12 mouse cellular contexts compared by ENCODE assay signal in the genomic region with DNA sequence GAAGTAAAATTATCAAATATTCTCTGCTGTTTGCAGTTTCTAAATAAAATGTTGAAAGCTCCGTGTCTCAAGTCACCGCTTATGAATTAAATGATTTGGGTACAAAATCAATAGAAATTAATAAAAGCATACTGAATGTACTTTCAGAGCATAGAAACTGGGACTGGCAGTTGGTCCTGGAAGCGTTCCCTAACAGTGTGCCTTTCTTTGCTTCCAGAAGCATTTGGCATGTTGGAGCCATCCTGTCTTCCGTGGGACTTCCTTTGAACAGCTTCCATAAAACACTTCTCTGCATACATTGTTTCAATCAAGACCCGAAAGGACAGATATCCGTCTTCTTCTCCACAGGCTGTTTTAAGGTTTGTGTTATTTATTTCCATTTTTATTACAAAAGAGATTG.
DNase-seq lines count a peak whose midpoint lies in the region; ATAC-seq and TF ChIP-seq lines count a peak whose summit lies in the region.
"Had no signal": no experiment of that assay in that cellular context is flagged by ENCODE, and none has a peak within 500 bp of the region (broad histone marks: within the 10 kb centered on the region; RNA-seq: fewer than 3 reads in every experiment).

No protein-coding gene starts in this region.

- H3K27me3 ChIP-seq in hindbrain, embryonic 16.5 days (replicated peaks; ENCODE audit: control insufficient read depth, insufficient read depth, low read length), result no peaks in the 10 kb centered on the region
- no peaks in the 10 kb centered on the region for H3K27me3 ChIP-seq in hindbrain, embryonic 14.5 days (ENCODE audit: control insufficient read depth, insufficient read depth, low read length)
- H3K27me3 ChIP-seq in kidney, embryonic 15.5 days, result no peaks in the 10 kb centered on the region

- ATAC-seq in cerebellum, adult (ENCODE audit: insufficient number of reproducible peaks, low FRiP score, low TSS enrichment), result no peak
- ATAC-seq in hindbrain, embryonic 16.5 days, result no peak
- ATAC-seq in hindbrain, embryonic 14.5 days (ENCODE audit: low FRiP score), result no peak
- no peak for ATAC-seq in kidney, embryonic 15.5 days (replicated peaks; ENCODE audit: low FRiP score)

- TF ChIP-seq CTCF in layer of hippocampus, adult 2 months (conservative IDR thresholded peaks at IDR 0.05), result no peak

- H3K4me1 ChIP-seq in hindbrain, embryonic 16.5 days (ENCODE audit: control insufficient read depth, insufficient read depth, low read depth, low read length), result no peaks in the 10 kb centered on the region
- H3K4me1 ChIP-seq in hindbrain, embryonic 14.5 days (replicated peaks; ENCODE audit: control insufficient read depth, insufficient read depth, low read length), result no peaks in the 10 kb centered on the region
- no peaks in the 10 kb centered on the region for H3K4me1 ChIP-seq in kidney, embryonic 15.5 days
- H3K4me1 ChIP-seq: heart, embryonic 10.5 days had no signal

- DNase-seq in cerebellum, postnatal 14 days, result peak; percentile 36 to 63
- DNase-seq in hindbrain, embryonic 14.5 days (ENCODE audit: low spot score), result no peak
- DNase-seq in layer of hippocampus, adult 2 months (ENCODE audit: low spot score in 2 of 2), result peak; percentile 56 to 71
- DNase-seq in telencephalon, adult 2 months (ENCODE audit: low read depth, low spot score), result peak; percentile 32
- DNase-seq: adrenal gland, postnatal 25 days; gastrocnemius, postnatal 10 days; kidney, adult 11 months; midbrain, embryonic 14.5 days had no signal

- H3K4me2 ChIP-seq in hindbrain, embryonic 16.5 days (ENCODE audit: low read length), result no peak overlapping the region
- H3K4me2 ChIP-seq in hindbrain, embryonic 14.5 days (replicated peaks), result no peak overlapping the region
- no peak overlapping the region for H3K4me2 ChIP-seq in kidney, embryonic 15.5 days

- H3K27ac ChIP-seq in hindbrain, embryonic 16.5 days (ENCODE audit: low read depth, low read length), result 0 out of 2 replicates have a peak overlapping the region, but pooled peaks have one; percentile 51
- no peak overlapping the region for H3K27ac ChIP-seq in hindbrain, embryonic 14.5 days
- peak overlapping the region; percentile 94 for H3K27ac ChIP-seq in layer of hippocampus, adult 2 months
- no peak overlapping the region for H3K27ac ChIP-seq in kidney, embryonic 15.5 days
- H3K27ac ChIP-seq: heart, embryonic 10.5 days had no signal

- no peaks in the 10 kb centered on the region for H3K9me3 ChIP-seq in hindbrain, embryonic 16.5 days (ENCODE audit: control insufficient read depth, low read length)
- no peaks in the 10 kb centered on the region for H3K9me3 ChIP-seq in hindbrain, embryonic 14.5 days (ENCODE audit: control insufficient read depth, low read length)
- H3K9me3 ChIP-seq in kidney, embryonic 15.5 days (replicated peaks), result no peaks in the 10 kb centered on the region
- H3K9me3 ChIP-seq: heart, embryonic 10.5 days had no signal

- WGBS in hindbrain, embryonic 16.5 days, result 82% methylated on average over 6 of the region's 6 CpGs
- 87% methylated on average over 6 of the region's 6 CpGs for WGBS in hindbrain, embryonic 14.5 days
- 88% methylated on average over 6 of the region's 6 CpGs for WGBS in kidney, embryonic 15.5 days

- no peak overlapping the region for H3K9ac ChIP-seq in hindbrain, embryonic 16.5 days (ENCODE audit: low read depth, low read length)
- no peak overlapping the region for H3K9ac ChIP-seq in hindbrain, embryonic 14.5 days
- no peak overlapping the region for H3K9ac ChIP-seq in kidney, embryonic 15.5 days

- H3K4me3 ChIP-seq in hindbrain, embryonic 16.5 days (ENCODE audit: low read length), result no peak overlapping the region
- H3K4me3 ChIP-seq in hindbrain, embryonic 14.5 days (replicated peaks; ENCODE audit: low read length), result no peak overlapping the region
- H3K4me3 ChIP-seq in layer of hippocampus, adult 2 months, result no peak overlapping the region; the same call in 1 of the 2 replicates
- no peak overlapping the region for H3K4me3 ChIP-seq in kidney, embryonic 15.5 days (replicated peaks)
- H3K4me3 ChIP-seq: heart, embryonic 10.5 days had no signal

- no peaks in the 10 kb centered on the region for H3K36me3 ChIP-seq in hindbrain, embryonic 16.5 days (ENCODE audit: control insufficient read depth, insufficient read depth, low read length)
- H3K36me3 ChIP-seq in hindbrain, embryonic 14.5 days (replicated peaks; ENCODE audit: control insufficient read depth, insufficient read depth), result no peaks in the 10 kb centered on the region; the same call in 1 of the 2 replicates
- H3K36me3 ChIP-seq in kidney, embryonic 15.5 days, result no peaks in the 10 kb centered on the region
- H3K36me3 ChIP-seq: heart, embryonic 10.5 days had no signal

Comparison
In these comparisons a context has a peak if more than half of its experiments do, and no peak if none do; other contexts are left out.
1. H3K27ac ChIP-seq: peak in hindbrain, embryonic 16.5 days (single experiment) and layer of hippocampus, adult 2 months (single experiment); none in hindbrain, embryonic 14.5 days (single experiment) and kidney, embryonic 15.5 days (single experiment).